Mouse (Mus musculus) gastrocnemius, adult 18-20 months (tissue): Measurements from ENCODE around the gene Npr1. TPM values are rescaled to one million over a fixed set of nuclear protein-coding genes. Genes with fewer than 3 reads are reported as not detected.

Source experiments
- DNase-seq: peaks from one replicate; pipeline ENCODE4 v3.0.0; 2021; ENCODE audit warnings: low spot score
- total RNA-seq, 2 experiments: library from RNA; stranded (reverse); gene quantifications; 2 replicates each; pipeline ENCODE4 v1.2.3; 2021

Npr1 gene
- total RNA-seq, 2 experiments from 2014 or later: 6.0 to 7.1 TPM

DNA sequence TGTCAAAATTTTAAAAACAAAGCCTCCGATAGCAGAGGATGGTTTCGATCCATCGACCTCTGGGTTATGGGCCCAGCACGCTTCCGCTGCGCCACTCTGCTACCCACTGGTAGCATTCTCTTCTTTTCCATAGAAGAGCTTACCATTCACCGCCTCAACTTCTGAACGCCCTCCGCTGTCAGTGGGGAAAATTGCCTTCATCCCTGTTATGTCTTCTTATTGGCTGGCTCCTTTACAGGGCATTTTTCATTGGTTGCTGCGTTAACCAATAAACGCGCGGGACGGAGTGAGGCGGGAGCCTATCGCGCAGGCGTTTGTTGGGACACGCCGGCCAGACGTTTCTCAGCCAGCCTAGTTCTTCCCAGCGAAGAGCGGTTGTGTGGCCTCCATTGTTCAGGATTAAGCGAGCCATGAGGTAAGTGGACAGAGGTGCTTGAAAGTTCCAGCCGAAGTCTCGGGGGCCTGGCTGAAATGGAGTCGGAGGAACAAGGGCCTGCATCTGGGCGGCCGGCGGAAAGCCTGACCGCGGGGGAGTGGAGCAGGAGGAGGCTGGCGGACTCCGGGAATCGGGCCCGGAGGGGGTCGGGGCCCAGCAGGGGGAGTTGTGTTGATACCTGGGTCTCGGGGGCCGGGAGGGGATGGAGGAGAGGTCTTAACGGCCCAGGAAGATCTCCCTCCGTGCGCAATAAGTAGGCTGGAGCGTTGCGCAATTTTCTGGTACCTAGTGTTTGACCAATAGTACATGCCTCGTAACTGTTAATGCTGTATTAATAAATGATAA is 10.4 kb upstream of the Npr1 start, which contains the start of gene Ilf2:
Ilf2 (plus strand) TSS at position 296 of the 781 bp plus-strand sequence.
- DNase-seq: peak; percentile 97

DNA sequence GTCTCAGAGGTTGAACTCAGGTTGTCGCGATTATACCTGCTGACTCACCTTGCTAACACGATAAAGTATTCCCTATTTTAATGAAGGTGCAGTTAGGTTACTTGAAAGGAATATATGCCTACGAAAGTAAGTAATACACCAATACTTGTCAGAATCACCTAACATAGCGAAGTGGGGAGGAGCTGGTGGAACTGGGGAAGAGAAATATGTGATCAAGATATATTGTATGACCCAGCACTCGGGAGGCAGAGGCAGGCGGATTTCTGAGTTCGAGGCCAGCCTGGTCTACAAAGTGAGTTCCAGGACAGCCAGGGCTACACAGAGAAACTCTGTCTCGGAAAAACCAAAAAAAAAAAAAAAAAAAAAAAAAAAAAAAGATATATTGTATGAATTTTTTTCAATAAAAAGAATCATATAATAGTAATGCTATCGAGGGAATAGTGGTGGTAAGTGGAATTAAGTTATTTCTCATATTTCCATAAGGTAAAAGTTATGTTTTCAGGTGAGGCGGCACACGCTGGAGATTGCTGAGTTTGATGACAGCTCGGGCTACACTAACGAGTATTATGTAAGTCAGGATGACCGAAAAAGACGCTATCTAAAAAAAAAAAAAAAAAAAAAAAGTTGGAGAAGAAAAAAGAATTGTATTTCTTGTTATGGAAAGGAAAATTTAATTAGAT is 9.6 kb upstream of the Npr1 start:
- DNase-seq: no peak

DNA sequence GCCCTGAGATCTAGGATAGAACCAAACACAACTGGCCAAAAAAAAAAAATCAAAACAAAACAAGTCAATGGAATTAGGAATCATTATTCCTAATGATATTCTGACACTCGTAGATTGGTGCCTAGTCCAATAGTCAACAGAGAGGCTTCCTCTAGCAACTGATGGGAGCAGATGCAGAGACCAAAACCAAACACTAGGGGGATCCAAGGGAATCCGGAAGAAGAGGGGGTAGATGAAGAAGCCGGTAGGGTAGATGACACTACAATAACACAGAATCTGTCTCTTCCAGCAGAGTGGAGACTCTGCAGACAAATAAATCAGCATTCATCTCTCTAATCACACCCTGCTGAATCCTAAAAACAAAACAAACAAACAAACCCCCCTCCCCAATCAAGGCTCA is 6.5 kb upstream of the Npr1 start:
- peak; percentile 64 for DNase-seq

DNA sequence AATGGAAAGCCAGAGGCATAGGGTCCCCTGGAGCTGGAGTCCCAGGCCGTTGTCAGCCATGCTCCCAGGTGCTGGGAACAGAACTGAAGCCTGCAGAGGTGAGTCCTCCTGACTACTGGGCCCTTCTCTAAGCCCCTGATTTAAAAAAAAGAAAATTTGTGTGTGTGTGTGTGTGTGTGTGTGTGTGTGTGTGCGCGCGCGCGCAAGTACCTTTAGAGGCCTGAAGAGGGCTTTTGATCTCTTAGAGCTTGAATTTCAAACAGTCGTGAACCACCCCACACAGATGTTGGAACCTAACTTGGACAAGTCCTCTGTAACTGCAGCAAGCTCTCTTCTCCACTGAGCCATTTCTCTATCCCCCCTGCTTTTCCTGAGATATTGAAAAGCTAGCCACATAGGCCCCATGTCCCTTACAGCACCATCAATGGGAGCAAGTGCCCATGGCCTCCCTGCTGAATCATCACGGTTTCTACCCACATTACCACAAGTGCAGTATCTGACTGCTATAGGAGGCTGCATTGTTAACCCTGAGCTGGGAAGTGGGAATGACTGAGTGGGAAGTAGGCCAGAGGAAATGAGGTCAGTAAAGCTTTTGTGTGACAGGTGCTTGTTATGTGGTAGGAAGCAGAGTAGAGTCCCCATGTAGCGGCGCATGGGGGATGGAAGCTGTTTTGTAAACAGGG is 2.1 kb upstream of the Npr1 start:
- DNase-seq: no peak

DNA sequence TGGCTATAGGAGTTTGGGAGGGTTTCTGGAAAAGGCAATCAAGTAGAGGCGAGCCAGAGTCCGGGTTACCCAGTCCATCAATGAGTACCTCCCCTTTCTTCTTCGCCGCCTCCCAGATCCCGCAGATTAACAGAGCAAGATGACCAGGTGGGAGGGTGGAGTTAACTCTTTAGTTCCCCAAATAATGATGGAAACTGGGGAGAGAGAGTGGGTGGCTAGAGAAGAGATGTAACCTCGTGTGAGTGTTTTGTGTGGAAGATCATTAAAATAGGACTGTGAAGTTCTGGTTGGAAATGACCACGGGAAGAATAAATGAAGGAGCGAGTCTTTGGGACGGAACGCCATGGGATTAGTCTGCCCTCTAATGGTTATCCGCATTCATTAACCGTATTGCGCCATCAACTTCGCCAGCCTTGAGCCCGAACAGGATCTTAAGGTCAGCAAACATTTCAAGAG is 673 bp upstream of the Npr1 start:
- DNase-seq: peak; percentile 83

DNA sequence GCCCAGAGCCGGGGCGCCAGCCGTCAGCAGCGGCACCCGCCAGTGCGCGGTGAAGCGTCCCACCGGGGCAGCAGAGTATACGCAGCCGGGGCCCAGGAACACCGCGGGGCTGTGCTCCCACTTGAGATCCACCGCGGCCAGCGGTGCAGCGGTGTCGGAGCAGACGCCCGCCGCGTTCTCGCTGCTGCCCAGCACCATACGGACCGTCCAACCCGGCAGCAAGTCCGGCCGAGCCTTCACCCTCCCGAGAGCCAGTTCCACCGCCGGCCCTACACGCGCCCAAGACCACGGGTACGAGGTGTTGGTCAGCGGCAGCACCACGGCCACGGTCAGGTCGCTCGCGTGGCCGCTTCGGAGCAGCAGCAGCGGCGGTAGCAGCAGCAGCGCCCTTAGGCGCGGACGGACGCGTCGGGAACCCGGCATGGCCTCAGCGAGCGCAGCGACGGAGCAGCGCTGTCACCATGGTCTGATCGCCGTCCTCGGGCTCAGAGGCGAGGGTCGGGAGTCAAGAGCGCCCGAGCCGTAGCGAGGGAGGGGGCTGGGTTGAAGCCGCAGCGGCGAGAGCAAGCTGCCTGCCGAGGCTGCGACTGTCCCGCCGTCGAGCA is 483 bp downstream of the Npr1 start:
- DNase-seq: no peak

DNA sequence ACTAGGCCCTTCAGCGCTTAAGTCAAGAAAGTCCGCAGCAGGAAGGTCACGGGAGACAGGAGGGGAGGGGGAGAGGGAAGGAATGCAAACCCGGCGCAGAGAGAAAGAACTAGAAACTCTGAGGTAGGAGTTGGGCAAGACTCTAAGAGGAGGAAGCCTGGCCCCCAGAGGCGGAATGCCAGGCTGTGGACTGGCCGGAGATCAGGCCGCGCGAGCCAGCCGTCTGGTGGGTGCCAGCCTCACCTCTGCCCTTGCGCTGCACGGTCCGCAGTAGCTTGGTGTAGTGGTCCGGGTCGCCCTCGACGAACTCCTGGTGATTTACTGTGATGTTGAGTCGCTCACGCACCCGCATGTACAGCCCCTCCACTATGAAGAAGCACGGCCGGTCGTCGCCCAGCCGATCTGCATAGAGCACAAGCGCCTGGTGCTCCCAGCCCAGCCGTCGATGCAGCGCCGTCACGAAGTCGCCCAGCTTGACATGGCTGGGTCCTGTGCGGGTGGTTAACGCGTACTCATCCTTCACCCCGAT is 1.1 kb downstream of the Npr1 start:
- DNase-seq: peak; percentile 24

DNA sequence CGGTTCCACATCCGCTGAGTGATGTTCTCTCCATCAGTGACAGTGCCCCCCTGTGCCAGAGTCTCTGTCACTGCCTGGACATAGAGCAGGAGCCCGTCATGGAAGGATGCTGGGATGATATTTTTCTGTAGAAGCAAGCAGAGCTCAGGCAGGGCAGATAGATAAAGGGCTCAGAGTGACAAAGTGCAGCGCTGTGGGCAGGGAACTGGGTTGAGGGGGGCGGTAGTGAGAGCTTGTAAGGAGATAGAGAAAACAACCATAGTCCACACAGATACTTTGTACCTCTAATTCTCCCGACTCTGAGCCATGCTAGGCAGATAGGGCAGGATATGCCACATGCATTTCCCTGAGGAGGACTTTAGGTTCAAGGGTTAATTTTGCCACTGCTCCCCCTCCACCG is 3.1 kb downstream of the Npr1 start:
- no peak for DNase-seq

DNA sequence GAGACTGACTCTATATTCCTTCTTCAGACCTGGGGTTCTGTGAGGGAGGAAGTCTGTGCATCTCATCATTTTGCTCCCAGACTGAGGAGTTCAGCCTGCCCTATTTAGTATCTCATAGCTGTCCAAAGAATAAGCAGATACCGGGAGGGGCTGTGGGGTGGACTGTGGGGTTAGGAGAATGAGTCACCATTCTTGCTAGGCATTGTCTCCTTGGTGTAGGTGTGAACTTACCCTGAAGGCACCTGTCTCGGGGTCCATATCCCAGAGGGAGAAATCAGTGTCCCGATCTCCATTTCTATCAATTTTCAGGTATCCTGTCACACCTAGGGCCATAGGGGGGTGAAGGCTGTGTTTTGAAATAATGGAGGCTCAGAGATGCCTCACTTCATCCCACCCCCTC is 3.7 kb downstream of the Npr1 start:
- DNase-seq: no peak

DNA sequence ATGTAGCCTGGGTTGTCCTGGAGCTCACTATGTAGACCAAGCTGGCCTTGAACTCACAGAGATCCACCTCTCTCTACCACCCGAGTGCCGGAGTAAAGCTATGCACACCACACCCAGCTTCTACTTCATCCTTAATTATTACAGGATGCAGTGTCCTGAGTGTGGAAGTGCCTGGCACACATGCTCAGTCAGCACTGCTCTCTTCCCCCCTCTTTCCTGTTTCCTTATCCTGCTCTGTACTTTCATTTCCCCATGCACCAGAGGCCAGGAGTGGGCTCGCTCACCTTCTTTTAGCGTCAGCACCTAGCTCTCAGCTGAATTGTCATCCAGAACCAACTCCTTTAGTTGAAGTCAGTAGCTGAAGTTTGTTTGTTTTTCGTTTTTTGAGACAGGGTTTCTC is 5.4 kb downstream of the Npr1 start:
- DNase-seq: no peak

GRCm38 (mm10) chr3:90459727-90460126 is 5.9 kb downstream of the Npr1 start:
- DNase-seq: no peak

DNA sequence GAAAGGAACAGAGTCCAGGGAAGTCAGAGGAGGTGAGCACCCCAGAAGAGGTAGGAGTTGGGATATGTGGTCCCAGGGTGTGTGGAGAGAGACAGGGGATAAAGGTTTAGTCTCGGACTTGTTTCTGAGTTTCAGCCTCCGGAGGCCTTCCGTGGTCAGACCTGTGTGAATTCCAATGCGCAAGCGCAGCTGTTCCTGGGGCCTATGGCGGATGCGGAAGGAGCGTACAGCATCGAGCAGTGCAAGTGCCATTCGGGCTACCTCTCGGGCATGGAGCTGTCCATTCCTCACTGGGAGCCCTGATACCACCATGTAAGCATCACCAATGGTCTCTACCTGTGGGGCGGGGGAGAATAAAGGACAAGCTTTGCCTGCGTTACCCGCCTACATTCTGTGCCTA is 10.7 kb downstream of the Npr1 start:
- DNase-seq: no peak

- no peak for DNase-seq
Measured at GRCm38 (mm10) chr3:90451396-90452095, 14.1 kb downstream of the Npr1 start.

GRCm38 (mm10) chr3:90450874-90451273 is 14.8 kb downstream of the Npr1 start:
- no peak for DNase-seq

DNA sequence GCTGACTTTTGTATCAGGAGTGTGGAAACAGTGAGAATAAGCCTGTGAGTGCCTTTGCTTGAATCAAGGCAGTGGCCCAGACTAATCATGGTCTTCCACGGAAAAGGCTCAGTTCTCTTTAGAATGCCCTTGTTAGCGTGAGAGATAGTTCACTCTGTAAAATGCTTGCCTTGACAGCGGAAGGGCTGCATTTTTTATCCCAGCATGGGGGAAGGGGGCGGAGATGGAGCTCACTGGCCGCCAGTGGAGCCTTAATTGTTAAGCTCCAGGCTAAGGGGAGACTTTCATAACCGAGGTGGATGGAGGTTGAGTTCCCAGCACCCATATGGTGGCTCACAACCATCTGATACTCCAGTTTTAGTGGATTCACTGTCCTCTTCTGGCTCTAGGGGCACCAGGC is 17.0 kb downstream of the Npr1 start:
- DNase-seq: no peak

- no peak for DNase-seq
Measured at GRCm38 (mm10) chr3:90447123-90447494, 18.6 kb downstream of the Npr1 start.

- DNase-seq: peak; percentile 88
Measured at GRCm38 (mm10) chr3:90446389-90447122, 19.1 kb downstream of the Npr1 start.

DNA sequence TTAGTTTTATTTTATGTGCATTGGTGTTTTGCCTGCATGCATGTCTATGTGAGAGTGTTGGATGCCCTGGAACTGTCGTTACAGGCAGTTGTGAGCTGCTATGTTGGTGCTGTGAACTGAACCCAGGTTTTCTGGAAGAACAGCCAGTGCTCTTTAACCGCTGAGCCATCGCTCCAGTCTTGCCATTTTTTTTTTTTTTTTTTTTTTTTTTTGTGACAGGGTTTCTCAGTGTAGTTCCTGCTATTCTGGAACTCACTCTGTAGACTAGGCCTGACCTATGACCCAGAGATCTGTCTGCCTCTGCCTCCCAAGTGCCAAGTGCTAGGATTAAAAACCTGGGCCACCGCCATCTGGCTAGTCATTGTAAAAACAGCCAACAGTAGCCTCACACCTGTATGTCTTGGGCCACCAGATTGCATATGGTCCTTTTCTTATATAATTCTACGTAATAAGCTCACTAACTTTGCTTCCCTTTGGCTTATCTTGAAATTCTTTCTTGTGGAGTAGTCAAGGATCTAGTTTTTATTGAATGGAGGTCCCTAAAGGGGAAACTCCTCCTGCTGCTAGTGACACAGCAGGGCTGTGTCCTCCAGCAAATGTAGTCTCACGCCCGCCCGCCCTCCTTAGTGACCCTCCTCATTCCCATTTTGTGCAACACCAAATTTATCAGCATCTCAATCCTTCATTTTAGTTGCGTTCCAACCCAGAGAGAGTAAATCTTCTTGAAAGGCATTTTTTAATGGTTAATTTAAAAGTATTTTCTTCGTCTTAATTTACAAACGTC is 20.1 kb downstream of the Npr1 start:
- DNase-seq: no peak

DNA sequence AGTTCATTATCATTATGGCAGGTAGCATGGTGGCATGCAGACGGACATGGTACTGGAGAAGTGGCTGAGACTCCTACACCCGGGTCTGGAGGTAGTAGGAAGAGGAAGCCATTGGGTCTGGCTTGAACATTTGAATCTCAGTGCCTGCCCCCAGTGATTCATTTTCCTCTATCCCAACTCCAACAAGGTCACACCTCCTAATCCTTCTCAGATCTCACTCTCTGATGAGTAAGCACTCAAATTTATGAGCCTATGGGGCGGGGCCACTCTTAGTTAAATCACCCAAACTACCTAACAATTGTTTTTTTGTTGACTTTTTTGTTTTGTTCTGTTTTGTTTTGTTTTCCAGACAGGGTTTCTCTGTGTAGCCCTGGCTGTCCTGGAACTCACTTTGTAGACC is 21.7 kb downstream of the Npr1 start:
- no peak for DNase-seq

DNA sequence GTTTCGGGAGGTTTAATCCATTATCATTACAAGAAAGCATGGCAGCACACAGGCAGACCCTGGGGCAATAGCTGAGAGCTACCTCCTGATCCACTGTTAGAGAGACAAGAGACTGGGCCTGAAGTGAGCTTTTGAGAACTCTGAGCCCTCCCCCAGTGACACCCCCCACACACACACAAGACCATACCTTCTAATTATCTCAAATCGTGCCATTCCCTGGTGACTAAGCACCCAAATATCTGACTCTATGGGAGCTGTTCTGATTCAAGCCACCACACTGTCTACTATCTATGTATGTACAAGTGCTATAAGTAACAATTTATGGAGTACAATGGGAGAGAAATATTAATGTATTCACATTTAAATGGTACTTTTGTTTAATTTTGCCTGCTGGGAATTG is 24.9 kb downstream of the Npr1 start:
- DNase-seq: no peak
